Mouse (Mus musculus) midbrain, embryonic 10.5 days (tissue): Measurements from ENCODE around the gene Srpk1. TPM values are rescaled to one million over a fixed set of nuclear protein-coding genes. Genes with fewer than 3 reads are reported as not detected.
"Not testable (repeated sequence)": the region's sequence is repeated elsewhere in the genome, so short reads cannot be mapped to it uniquely, and the experiment has no call there.

ENCODE experiments used
- DNase-seq: peaks from one replicate; pipeline ENCODE4 v3.0.0-alpha.2; 2017; ENCODE audit warnings: low spot score
- H3K27ac ChIP-seq: fragments of 300-500 bp; sonication (generic); replicated peaks from 2 replicates; pipeline ENCODE4 v1.5.1; 2016; ENCODE audit warnings: mild to moderate bottlenecking
- H3K27me3 ChIP-seq: fragments of 300-500 bp; sonication (generic); 2 replicates; pipeline ENCODE4 v1.6.1; 2016; ENCODE audit warnings: low read depth, mild to moderate bottlenecking; ENCODE audit not compliant: poor library complexity, severe bottlenecking
- H3K36me3 ChIP-seq: fragments of 300-500 bp; sonication (generic); 2 replicates; pipeline ENCODE4 v1.6.1; 2016; ENCODE audit warnings: mild to moderate bottlenecking, moderate library complexity
- H3K4me1 ChIP-seq: fragments of 300-500 bp; sonication (generic); 2 replicates; pipeline ENCODE4 v1.6.1; 2016
- H3K4me3 ChIP-seq: fragments of 300-500 bp; sonication (generic); 2 replicates; pipeline ENCODE4 v1.5.1; 2016; ENCODE audit warnings: mild to moderate bottlenecking, moderate library complexity
- H3K9me3 ChIP-seq: fragments of 300-500 bp; sonication (generic); replicated peaks from 2 replicates; pipeline ENCODE4 v1.6.1; 2016; ENCODE audit warnings: mild to moderate bottlenecking
- WGBS: fragments of 180-500 bp; shearing (Covaris S2); methylation state at CpG from one replicate; pipeline ENCODE4 v1.1.7; 2016; 5-methylcytosine and 5-hydroxymethylcytosine counted together
- polyA plus RNA-seq: library from polyadenylated mRNA; unstranded; fragments of >200 nt; fragmentation: Nextera tagmentation; extraction: Ambion mirVana; gene quantifications from 2 replicates; pipeline ENCODE4 v1.2.1, GENCODE M21; 2016

Srpk1 gene
- polyA plus RNA-seq, 1 experiment from 2014 or later: 120 TPM

GRCm38 (mm10) chr17:28571868-28572267 is 50.6 kb downstream of the Srpk1 start:
- no peaks in the 10 kb centered on the region for H3K27me3 ChIP-seq
- no peaks in the 10 kb centered on the region for H3K9me3 ChIP-seq
- 84% methylated on average over 3 of the region's 3 CpGs for WGBS
- peaks cover 11% of the 10 kb centered on the region for H3K4me1 ChIP-seq
- no peak overlapping the region for H3K27ac ChIP-seq
- no peak overlapping the region for H3K4me3 ChIP-seq
- no peak for DNase-seq
- no peaks in the 10 kb centered on the region for H3K36me3 ChIP-seq

- Histone ChIP-seq H3K27ac (no peak overlapping the region), H3K9me3 (no peaks in the 10 kb centered on the region), H3K4me1 (no peaks in the 10 kb centered on the region), H3K27me3 (no peaks in the 10 kb centered on the region), H3K4me3 (no peak overlapping the region), H3K36me3 (no peaks in the 10 kb centered on the region)
- DNase-seq: no peak
- 21% methylated on average over 3 of the region's 3 CpGs for WGBS
These were observed 55.0 kb downstream of the Srpk1 start for GRCm38 (mm10) chr17:28567541-28567940.

GRCm38 (mm10) chr17:28565181-28565580 is 57.3 kb downstream of the Srpk1 start:
- Histone ChIP-seq H3K4me1 (0 out of 2 replicates have a peak, but pooled peaks cover 8% of the 10 kb centered on the region), H3K36me3 (no peaks in the 10 kb centered on the region), H3K9me3 (no peaks in the 10 kb centered on the region), H3K27me3 (no peaks in the 10 kb centered on the region), H3K4me3 (no peak overlapping the region), H3K27ac (no peak overlapping the region)
- no peak for DNase-seq

- 67% methylated on average over 7 of the region's 7 CpGs for WGBS
- peaks cover 13% of the 10 kb centered on the region for H3K4me1 ChIP-seq
- H3K9me3 ChIP-seq: no peaks in the 10 kb centered on the region
- DNase-seq: no peak
- H3K4me3 ChIP-seq: no peak overlapping the region
- H3K36me3 ChIP-seq: no peaks in the 10 kb centered on the region
- H3K27me3 ChIP-seq: no peaks in the 10 kb centered on the region
- no peak overlapping the region for H3K27ac ChIP-seq
These were observed 60.9 kb downstream of the Srpk1 start for GRCm38 (mm10) chr17:28561613-28562012.

GRCm38 (mm10) chr17:28560598-28560997 is 61.9 kb downstream of the Srpk1 start, which contains the start of gene Clps:
Clps (minus strand) TSS chr17:28560766.
- DNase-seq: no peak
- H3K27ac ChIP-seq: no peak within 1 kb of the TSS
- 90% methylated on average over 4 of the region's 4 CpGs for WGBS
- no peaks in the 10 kb centered on the region for H3K36me3 ChIP-seq
- H3K4me3 ChIP-seq: no peak within 1 kb of the TSS
- H3K9me3 ChIP-seq: no peaks in the 10 kb centered on the region
- H3K4me1 ChIP-seq: peaks cover 23% of the 10 kb centered on the region
- H3K27me3 ChIP-seq: no peaks in the 10 kb centered on the region

- Histone ChIP-seq H3K4me1 (peaks cover 34% of the 10 kb centered on the region), H3K27ac (no peak overlapping the region)
- DNase-seq: no peak
These were observed 64.7 kb downstream of the Srpk1 start for GRCm38 (mm10) chr17:28557772-28558171.

GRCm38 (mm10) chr17:28556635-28557396 is 65.7 kb downstream of the Srpk1 start:
- DNase-seq: no peak
- no peaks in the 10 kb centered on the region for H3K9me3 ChIP-seq
- peaks cover 35% of the 10 kb centered on the region for H3K4me1 ChIP-seq
- H3K27me3 ChIP-seq: no peaks in the 10 kb centered on the region
- WGBS: 68% methylated on average over 6 of the region's 6 CpGs
- no peaks in the 10 kb centered on the region for H3K36me3 ChIP-seq
- no peak overlapping the region for H3K4me3 ChIP-seq
- 0 out of 2 replicates have a peak overlapping the region, but pooled peaks have one; percentile 38 for H3K27ac ChIP-seq

More at GRCm38 (mm10) chr17:28557772-28558171, 64.7 kb downstream of the Srpk1 start:
- Histone ChIP-seq H3K27me3 (no peaks in the 10 kb centered on the region), H3K4me3 (no peak overlapping the region), H3K36me3 (no peaks in the 10 kb centered on the region), H3K9me3 (no peaks in the 10 kb centered on the region)
- WGBS: 81% methylated on average over 6 of the region's 6 CpGs

GRCm38 (mm10) chr17:28554021-28554420 is 68.5 kb downstream of the Srpk1 start:
- not testable (repeated sequence) for H3K27ac ChIP-seq, DNase-seq
- 93% methylated on average over 4 of the region's 4 CpGs for WGBS

GRCm38 (mm10) chr17:28553040-28553793 is 69.3 kb downstream of the Srpk1 start:
- H3K36me3 ChIP-seq: no peaks in the 10 kb centered on the region
- H3K9me3 ChIP-seq: no peaks in the 10 kb centered on the region
- peaks cover 31% of the 10 kb centered on the region for H3K4me1 ChIP-seq
- peak; percentile 75 for DNase-seq
- 0 out of 2 replicates have a peak overlapping the region, but pooled peaks have one; percentile 11 for H3K4me3 ChIP-seq
- 8% methylated on average over 14 of the region's 14 CpGs for WGBS
- no peaks in the 10 kb centered on the region for H3K27me3 ChIP-seq
- no peak overlapping the region for H3K27ac ChIP-seq

More at GRCm38 (mm10) chr17:28554021-28554420, 68.5 kb downstream of the Srpk1 start:
- H3K36me3 ChIP-seq, H3K27me3 ChIP-seq, H3K9me3 ChIP-seq, H3K4me3 ChIP-seq: not testable (repeated sequence)
- H3K4me1 ChIP-seq: peaks cover 31% of the 10 kb centered on the region

GRCm38 (mm10) chr17:28549111-28549510 is 73.4 kb downstream of the Srpk1 start, which contains the start of gene Clpsl2:
Clpsl2 (plus strand) TSS chr17:28549411.
- Histone ChIP-seq H3K4me3 (no peak within 1 kb of the TSS), H3K36me3 (no peaks in the 10 kb centered on the region), H3K4me1 (peaks cover 15% of the 10 kb centered on the region), H3K27ac (no peak within 1 kb of the TSS), H3K9me3 (no peaks in the 10 kb centered on the region), H3K27me3 (no peaks in the 10 kb centered on the region)
- 81% methylated on average over 14 of the region's 14 CpGs for WGBS
- DNase-seq: no peak

GRCm38 (mm10) chr17:28548550-28548949 is 74.0 kb downstream of the Srpk1 start:
- 71% methylated on average over 11 of the region's 11 CpGs for WGBS
- H3K4me3 ChIP-seq: no peak overlapping the region
- no peak for DNase-seq
- H3K36me3 ChIP-seq: no peaks in the 10 kb centered on the region
- no peaks in the 10 kb centered on the region for H3K27me3 ChIP-seq
- H3K27ac ChIP-seq: no peak overlapping the region
- H3K9me3 ChIP-seq: no peaks in the 10 kb centered on the region
- H3K4me1 ChIP-seq: peaks cover 12% of the 10 kb centered on the region

- peaks cover 2% of the 10 kb centered on the region for H3K9me3 ChIP-seq
- no peaks in the 10 kb centered on the region for H3K36me3 ChIP-seq
- no peaks in the 10 kb centered on the region for H3K4me1 ChIP-seq
- WGBS: 95% methylated on average over 1 of the region's 1 CpGs
- no peak overlapping the region for H3K4me3 ChIP-seq
- no peak for DNase-seq
- no peaks in the 10 kb centered on the region for H3K27me3 ChIP-seq
- H3K27ac ChIP-seq: no peak overlapping the region
These were observed 75.6 kb downstream of the Srpk1 start for GRCm38 (mm10) chr17:28546925-28547324.

GRCm38 (mm10) chr17:28537881-28538280 is 84.6 kb downstream of the Srpk1 start:
- peaks cover 27% of the 10 kb centered on the region for H3K9me3 ChIP-seq
- WGBS: 50% methylated on average over 12 of the region's 12 CpGs
- no peaks in the 10 kb centered on the region for H3K36me3 ChIP-seq
- no peak for DNase-seq
- H3K4me1 ChIP-seq: no peaks in the 10 kb centered on the region
- no peak overlapping the region for H3K27ac ChIP-seq
- no peaks in the 10 kb centered on the region for H3K27me3 ChIP-seq
- H3K4me3 ChIP-seq: no peak overlapping the region
